Mouse (Mus musculus): ENCODE results near the gene Gm3500. TPM values are rescaled to one million over a fixed set of nuclear protein-coding genes. Genes with fewer than 3 reads are reported as not detected.
"Not testable (repeated sequence)": the region's sequence is repeated elsewhere in the genome, so short reads cannot be mapped to it uniquely, and the experiment has no call there.

Gm3500 gene
- not detected in 2 replicates for total RNA-seq (2021)
- long read RNA-seq, experiment 1: 0 reads
- long read RNA-seq, experiment 2: 0 reads

DNA sequence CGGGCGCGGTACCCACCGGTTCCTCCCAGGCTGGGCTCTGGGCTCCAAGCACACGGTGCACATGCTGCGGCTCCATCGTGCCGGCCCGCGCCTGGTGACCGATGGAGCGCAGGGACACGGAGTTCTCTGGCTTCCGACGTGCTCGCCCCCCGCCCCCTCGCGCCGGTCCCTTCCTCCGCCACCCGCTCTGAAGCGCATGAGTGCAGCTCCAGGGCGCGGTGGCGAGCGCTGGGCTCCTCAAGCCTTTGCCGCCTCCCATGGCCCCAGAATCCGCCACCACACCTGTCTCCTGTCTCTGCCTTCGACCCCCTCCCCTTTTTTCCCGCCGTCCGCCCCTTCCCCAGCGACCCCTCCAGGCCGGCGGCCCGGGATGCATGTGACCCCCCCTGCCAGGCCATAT, at the start of gene Gm3500:
Gene Gm3500 (minus strand): TSS at position 101 of the 400 bp plus-strand sequence.
- DNase-seq: not testable (repeated sequence)

DNA sequence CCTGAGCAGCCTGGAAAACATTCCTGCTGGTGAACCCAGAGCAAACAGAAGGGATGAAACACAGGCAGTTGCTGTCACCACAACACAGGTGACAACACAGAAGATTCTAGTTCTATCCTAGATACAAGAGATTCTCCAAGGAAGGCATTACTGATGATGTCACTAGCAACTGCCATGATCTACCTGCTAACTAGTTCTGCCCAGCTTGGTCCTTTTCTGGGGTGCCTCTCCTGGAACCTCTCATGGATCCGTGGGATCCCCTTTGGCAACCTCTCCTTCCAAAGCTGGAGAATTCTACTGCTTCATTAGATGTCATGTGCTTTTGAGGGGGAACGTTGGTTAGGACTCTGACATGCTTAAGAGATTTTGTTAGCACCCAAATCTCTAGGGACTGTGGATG, 54.0 kb downstream of the Gm3500 start, which contains the start of gene Gm3542:
Gene Gm3542 (minus strand): TSS at position 101 of the 400 bp plus-strand sequence.
- DNase-seq: not testable (repeated sequence)

Other genes with a start within 250 kb of the Gm3500 start
- gene Gm3317, start 224.5 kb downstream of the Gm3500 start, total RNA-seq (2021): not detected in 2 replicates
- not detected in 2 replicates for gene Gm8271, start 203.3 kb downstream of the Gm3500 start, total RNA-seq (2021)
- gene Gm3526, start 128.5 kb downstream of the Gm3500 start, total RNA-seq (2021): not detected in 2 replicates
- not detected in 2 replicates for gene Gm3542, start 54.1 kb downstream of the Gm3500 start, total RNA-seq (2021)
- 1.6 TPM in 1 of 2 replicates, not detected in the other for gene Gm3194, start 66.4 kb upstream of the Gm3500 start, total RNA-seq (2021)
- not detected in 2 replicates for gene Gm8246, start 88.8 kb upstream of the Gm3500 start, total RNA-seq (2021)
- not detected in 2 replicates for gene Gm3187, start 95.2 kb upstream of the Gm3500 start, total RNA-seq (2021)
- gene Gm3488, start 112.6 kb upstream of the Gm3500 start, total RNA-seq (2021): 1.1 TPM in 1 of 2 replicates, not detected in the other
- not detected in 2 replicates for gene Gm3532, start 149.4 kb upstream of the Gm3500 start, total RNA-seq (2021)
- not detected in 2 replicates for gene Gm8265, start 244.0 kb upstream of the Gm3500 start, total RNA-seq (2021)